Mouse (Mus musculus) lung, adult 2 months (tissue): ENCODE data around the gene Mrps14.

ENCODE experiments used
- CTCF ChIP-seq: fragments of 200-500 bp; IDR thresholded peaks from 2 replicates; pipeline ENCODE4 v1.5.1; 2011; ENCODE audit warnings: mild to moderate bottlenecking, low read length, control low read depth; ENCODE audit not compliant: insufficient read depth
- POLR2A ChIP-seq: fragments of 200-500 bp; IDR thresholded peaks from 2 replicates; pipeline ENCODE4 v1.6.1; 2011; ENCODE audit warnings: low read depth, mild to moderate bottlenecking, control low read depth, low read length, borderline replicate concordance; ENCODE audit errors: extremely low read depth

GRCm38 (mm10) chr1:160240091-160240490, 45.1 kb downstream of the Mrps14 start:
- TF ChIP-seq POLR2A (no peak), CTCF (no peak)
